Mouse (Mus musculus) fat pad, adult 2 months (tissue): Measurements from ENCODE around the gene Disp1.

Experiments
- DNase-seq: peaks from one replicate; pipeline ENCODE4 v3.0.0-alpha.2; 2011; ENCODE audit warnings: low read depth, low spot score; ENCODE audit errors: extremely low read depth

Gene Disp1

DNA sequence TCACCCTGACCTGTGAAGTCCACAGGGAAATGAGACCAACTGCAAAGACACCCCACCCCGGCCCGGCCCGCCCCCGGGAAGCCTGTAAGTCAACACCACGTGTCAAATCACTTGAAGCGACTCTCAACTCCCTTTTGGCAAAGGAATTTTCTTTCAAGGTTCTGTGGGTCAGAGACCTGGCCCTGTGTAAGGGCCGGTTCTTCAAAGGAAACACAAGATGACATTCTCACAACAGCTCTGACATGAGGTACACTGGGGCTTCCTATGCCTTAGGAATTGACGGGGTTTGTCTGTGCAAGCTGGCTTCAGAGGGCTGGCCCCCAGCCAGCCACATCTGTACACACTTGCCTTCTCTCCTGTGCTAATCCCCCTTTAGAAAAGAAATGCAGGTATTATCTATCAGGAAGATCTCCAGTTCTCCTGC, 56.7 kb downstream of the Disp1 start:
- DNase-seq = no peak

DNA sequence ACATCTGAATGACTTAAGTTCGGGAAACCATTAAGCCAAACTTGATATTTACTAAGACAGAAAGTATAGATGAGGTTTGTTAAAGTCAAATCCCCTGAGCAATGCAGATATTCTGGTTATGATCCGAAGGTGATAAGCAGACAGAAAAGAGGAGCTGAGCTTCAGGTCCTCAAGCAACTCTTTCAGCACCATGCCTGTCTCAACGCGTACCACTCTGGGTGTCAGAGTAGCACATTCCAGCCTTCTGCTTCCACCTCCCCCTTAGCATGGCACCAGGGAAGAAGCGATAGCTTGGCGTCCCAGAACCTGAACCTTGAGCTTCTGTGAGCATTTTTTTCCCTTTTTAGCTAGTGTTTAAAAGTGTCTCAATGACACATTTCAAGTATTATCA, 57.1 kb downstream of the Disp1 start:
- no peak for DNase-seq

DNA sequence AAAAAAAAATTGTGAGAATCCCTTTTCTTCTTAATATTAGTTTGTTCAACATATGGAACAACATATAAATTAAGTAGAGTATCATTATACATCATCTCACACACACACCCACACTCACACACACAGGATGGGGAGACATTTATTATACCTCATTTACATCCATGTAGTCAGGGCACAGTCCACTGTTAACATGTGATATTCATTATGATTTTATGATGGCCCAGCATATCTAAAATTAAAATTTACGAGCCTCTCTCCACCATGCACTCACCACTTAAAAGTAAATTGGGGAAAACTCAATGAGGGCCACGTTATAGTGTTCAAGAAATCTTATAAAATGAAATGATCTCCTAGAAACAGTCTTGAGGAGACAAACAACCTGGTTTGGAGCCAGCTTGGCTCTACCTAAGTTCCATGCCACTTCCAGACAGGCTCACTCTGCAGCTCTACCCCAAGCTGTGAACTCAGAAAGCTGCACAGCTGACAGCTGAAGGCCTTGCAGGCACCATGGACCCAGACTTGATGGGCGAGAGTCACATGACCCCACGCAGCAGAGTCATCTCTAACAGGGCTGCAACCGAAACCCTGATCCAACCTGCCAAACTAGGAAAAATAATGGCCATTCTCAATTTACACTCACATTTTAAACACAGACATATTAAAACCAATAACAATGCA, 57.7 kb downstream of the Disp1 start:
- DNase-seq = no peak

DNA sequence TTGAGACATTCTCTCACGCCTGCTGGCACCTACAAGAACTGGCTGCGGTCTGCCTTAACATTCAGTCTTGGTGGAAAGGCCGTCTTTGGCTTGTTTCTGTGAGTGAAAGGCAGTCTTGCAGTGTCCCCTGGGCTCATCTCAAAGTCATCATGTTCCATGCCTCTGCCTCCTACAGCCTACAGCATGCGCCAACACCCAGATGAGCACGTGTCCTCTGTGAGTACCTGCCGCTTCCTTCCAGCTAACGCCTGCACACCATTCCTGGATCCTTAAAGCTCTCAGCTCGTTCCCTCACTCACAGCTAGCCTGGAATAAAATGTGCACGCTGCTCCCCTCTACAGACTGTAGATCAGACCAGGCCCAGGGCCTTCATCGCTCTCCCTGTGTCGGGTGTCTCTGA, 60.3 kb downstream of the Disp1 start:
- DNase-seq = no peak

DNA sequence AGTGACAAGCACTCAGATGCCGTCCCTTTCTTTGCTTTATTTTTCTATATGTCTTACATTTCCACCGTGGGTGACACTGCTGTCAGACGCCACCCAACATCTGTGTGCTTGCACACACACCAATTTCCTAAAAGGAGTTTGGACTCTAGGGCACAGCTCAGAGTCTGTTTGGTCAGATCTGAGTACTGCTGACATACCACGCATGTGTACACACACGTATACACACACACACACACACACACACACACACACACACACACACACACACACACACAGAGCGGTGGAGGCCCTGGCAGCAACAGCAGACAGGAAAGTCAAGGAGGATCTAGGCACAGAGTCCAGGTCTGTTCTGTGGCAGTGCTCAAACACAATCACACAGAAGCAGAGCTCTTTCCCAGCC, 61.1 kb downstream of the Disp1 start:
- no peak for DNase-seq

DNA sequence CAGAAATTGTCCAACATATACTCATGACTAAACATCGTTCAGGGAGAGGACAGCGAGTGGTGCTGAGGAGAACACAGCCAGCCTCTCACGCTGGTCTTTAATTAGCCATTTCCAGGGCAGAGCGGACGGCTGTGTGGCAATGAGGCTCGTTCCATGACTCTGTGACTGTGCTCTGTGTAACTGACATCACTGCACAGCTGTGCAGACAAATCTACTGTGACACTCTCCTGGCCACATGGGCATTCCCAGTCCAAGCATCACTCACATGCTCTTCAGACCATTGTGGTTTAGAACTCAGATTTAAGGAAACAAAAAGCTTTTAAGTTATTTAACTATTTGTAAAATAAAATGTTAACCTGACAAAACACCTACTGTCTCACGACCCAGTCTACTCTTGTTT, 62.1 kb downstream of the Disp1 start:
- no peak for DNase-seq

DNA sequence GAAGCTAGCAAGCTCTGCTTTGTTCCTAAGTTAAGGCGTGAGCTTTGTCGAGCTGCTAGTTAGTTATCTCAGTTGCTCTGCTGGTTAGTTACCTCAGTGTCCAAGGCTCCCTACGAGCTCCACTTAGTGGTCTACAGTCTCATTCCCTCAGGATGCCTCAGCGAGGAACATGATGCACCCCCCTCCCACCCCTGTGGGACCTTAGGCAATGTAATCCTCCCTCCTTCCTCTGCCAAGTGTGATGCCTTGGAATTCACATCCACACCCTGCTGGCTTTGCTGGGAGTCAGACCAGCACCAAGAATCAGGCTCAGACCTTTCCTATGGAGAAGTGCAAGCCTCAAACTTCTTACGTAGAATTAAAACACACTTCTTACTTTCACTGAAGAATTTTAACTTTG, 65.7 kb downstream of the Disp1 start:
- DNase-seq = no peak

DNA sequence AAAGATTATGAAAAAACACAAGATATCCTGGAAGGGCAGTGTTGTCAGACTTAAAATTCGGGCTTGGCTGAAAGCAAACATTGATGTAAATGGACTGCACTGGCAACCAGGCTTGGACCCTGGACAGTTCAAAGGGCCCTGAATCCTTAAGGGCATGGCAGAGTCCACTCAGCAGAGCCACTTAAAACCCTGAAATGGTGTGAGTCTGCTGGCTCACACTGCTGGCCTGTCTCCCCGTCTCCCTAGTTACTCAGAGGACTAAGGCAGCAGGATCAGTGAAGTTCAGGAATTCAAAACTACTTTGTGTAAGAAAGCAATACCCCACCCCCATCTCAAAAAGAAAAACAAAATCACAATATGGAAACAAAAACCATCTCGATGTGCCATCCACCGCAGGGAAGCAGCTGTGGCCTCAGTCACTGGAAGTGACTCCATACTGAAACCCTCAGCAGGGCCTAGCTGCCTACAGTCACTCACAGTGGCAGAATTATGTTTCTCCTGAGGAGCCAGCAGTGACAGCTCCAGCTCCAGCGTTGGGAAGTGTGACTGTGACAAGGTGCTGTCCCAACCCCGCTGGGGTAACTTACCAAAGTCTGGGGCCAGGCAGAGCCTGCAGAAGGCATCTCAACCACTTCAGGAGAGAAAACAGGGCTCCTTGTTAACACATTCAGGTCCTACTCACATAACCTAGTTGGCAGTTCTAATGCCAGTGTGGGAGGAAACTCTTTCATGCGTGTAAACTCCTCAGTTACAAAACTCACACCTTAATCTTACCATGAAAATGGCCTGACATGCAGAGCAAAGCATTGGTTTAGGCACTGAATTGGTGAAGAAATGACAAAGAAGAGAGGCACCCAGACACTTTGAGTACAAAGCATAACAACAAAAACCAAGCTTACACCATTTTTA, 66.8 kb downstream of the Disp1 start:
- no peak for DNase-seq

DNA sequence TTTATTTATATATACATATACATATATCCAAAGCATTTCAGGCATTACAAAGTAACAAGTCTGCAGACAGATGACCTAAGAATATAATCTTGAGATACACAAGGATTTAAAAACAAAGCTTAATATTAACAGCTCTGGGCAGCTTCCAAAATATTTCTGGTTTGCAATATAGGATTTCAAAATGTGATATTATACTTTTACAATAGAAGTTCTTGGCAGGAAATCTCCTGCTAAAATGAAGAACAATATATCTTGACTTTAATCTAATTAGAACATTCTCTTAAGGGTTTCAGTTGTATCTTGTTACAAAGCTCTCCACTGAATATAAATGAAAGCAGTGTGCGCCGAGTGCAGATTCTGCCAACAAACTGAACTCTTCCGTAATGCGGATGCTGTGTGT, 68.0 kb downstream of the Disp1 start:
- no peak for DNase-seq

DNA sequence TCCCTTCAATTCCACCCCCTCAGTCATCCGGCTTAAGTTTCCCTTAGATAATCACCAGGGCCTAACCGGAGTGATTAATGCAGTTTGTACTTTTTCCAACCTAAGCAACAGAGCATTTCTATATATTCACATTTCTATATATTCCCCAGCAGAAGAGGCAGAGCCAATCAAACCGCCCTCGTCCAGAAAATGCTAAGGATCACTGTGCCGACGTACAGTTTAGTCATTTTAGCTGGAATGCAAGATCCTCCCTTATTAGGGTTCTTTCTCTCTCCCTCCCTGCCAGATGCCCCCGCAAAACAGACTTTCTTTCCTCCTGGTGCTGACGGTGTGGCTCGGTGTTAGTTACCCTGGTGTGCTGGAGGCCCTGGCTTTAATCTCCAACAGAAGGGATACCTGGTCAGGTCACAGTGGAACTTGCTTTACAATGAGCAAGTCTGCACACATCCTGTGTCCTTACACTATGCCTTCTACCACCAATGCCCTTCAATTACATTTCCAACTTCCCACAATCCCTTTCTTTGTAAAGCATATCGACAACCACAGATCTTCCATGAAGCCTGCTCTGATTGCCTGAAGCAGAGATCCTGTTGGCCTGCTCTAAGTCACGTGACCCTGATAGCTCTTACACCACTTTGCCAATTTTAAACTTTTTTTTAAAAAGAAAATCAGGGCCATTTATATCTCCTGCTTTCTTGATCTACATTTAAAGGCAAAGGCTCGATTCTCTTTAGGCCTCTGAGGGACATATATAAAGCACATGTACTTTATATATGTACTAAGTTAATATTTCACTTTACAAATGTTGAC, 69.6 kb downstream of the Disp1 start:
- DNase-seq = no peak

DNA sequence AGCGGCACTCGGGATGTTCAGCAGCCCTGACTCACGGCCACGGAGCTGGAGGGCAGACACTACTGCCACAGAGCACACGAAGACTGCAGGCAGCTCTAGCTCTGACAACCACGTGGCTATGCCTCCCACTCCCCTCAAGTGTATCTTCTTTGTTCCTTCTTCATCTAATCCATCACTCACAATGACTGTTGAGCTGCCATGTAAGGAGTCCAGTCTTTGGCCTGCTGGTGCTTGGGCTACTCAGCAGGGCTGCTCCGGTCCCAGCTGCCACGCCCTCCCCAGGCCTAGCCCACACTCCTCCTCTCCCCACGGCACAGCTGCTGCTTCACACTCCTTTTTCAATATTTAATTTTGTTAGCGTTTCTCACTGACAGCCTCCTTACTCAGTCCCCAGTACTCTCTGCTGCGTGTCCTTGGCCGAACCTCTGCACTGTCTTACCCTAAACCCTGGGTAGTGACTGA, 70.9 kb downstream of the Disp1 start:
- no peak for DNase-seq

DNA sequence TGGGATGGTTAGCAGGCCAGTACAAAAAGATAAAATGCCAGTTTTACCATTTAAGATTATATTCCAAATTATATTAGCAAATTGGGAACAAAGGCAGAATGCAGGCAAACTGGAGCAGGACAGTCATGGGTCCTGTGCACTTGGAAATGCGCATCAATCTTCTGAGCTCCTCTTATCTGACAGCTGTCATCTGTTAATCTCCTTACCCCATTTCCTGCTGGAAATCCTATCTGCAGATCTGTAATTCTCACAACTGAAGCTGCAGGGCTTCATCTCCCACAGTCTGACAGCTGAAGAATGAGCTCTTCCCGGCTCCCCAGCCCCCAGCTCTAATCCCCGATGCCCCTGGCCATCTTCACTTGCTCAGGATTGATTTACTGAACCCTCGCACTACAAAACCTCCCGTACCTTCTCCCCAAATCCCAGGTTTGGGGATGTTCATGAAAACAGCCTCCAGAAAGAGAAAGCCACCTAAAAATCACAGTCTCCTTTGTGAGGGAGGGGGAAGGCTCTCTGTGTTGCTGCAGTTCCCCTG, 71.7 kb downstream of the Disp1 start:
- DNase-seq = no peak

DNA sequence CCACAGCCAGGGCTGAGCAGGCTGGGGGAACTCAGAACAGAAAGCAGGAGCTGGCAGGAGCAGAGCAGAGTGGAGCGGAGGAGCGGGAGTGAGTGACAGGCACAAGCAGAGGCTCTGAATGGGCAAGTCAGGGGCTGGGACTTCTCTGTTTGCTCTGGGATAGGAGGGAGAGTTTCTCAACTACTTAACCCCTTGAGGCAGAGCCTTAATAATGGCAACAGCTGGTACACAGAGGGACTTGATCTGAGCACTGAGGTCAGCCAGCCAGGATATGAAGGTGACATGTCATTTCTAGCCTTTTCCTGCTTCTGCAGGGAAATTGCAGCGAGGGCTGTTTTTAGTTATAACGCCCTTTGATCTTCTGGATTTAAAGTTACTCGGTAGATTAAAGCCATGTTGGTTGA, 73.9 kb downstream of the Disp1 start:
- DNase-seq = no peak

DNA sequence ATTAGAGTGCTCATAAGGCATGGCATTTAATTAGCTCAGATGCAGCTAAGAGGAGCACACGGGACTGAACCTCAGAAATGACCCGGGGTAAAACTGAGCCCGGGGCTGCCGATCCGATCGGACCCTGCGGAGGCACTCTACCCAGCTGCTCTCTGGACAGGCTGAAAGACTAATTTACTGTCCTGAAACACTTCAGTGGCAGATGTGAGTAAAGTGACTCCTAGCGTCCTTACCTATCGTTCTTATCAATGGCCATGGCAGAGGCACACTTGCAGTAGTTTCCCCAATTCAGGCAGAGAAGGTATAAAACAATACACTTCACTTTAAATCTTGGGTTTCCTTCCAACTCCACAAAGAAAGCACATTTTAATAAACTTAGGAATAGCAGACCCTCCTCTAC, 74.5 kb downstream of the Disp1 start:
- DNase-seq = no peak

DNA sequence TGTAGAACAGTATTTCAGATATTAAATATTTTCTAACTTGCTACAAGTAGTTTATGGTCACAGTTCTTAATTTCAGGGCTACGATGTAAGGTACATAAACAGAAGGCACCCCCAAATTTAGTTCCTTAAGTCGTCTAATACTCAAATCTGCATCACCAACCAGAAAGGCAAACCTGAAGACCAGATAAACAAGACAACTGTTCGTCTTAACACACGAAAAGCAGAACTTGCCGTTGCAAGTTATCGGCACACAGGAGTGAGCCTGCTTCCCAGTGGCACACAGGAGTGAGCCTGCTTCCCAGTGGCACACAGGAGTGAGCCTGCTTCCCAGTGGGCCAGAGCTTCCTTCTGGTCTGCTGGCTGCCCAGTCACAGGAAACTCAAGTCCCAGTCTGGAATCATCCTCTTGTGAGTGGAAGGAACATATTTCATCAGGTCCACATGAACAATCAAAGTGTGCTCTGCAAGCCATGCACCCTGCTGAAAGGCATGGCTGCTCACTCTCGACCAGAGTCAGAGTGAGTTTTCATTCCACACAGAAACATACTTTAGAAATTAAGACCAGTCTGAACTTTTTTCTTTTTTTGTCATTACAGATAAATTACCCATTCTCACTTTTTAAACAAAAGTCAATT, 75.1 kb downstream of the Disp1 start:
- DNase-seq = no peak

DNA sequence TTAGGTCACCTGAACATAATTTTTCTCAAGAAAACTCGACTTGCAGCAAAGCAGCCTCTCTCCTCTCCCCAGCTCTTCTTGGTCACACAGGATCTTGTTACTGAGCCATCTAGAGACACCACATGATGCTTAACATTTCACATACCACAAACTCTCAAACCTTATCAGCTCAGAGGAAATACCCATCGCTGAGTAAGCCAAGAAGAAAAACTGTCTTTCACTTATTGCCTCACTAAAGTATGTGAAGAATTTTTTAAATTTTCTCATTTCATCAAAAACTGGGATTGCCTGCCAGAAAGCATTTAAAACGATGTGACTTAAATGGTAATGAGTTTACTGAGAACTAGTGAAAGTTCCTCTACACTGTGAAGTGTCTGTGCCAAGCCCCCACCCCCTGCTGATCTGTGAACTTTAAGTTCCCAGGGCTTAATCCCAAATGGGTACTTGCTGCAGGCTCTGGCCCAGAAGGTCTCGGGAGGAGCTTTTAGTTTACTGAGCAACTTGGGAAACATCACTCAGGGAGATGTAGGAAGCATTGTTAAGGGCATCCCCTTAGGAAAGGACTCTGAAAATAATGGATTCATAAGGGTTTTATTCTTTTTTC, 76.6 kb downstream of the Disp1 start:
- DNase-seq = no peak

DNA sequence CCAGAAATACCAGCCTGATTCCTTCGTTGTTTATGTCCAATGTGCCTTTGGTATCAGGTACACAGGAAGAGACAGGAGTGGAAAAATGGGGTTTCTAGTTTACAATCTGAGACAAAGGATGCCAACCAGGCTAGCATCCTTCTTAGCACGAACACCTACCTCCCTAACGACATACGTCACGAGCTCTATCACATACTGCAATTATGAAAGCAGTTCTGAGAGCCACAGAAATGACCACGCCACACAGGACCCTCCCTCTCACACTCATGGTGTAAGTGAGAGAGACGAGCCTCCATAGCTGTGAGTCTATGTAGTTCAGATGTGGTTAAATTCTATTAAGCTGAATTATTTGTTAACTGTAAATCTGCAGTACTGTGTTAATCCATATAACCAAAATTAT, 78.1 kb downstream of the Disp1 start:
- DNase-seq = no peak

DNA sequence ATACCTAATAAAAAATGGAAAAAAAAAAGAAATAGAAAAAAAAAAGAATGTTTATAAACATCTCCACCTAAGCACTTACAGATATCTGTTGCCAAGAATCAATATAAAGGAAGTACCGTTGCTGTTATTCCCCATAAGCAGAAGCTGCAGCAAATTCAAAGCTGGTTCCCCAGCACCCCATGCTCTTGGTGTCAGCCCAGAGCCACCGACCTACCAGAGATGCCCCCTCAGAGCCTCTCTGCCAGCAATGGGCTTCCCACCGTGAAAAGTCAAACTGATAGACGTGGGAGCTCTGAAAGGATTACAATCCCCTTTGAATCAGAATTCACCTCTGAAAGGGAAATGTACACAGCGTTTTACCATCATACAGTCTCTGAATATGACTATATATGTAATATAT, 78.8 kb downstream of the Disp1 start:
- DNase-seq = no peak

DNA sequence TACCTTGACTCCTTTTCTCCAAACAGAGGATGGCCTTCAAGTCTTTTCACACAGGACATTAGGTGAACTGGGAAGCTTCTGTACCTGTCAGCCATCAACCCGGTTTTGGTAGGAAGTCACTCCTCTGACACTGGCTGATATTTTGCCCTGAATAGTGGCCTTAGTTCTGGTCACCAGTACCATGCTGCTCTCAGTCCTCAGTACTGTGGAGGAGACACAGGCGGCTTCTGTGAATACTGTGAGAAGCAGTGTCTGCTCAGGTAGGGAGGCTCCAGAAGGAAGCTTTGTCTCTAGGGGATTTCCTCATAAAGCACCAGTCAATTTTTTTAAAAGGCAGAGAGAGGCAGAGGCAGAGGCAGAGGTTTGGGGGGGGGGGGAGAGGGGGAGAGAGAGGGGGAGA, 80.0 kb downstream of the Disp1 start:
- no peak for DNase-seq

DNA sequence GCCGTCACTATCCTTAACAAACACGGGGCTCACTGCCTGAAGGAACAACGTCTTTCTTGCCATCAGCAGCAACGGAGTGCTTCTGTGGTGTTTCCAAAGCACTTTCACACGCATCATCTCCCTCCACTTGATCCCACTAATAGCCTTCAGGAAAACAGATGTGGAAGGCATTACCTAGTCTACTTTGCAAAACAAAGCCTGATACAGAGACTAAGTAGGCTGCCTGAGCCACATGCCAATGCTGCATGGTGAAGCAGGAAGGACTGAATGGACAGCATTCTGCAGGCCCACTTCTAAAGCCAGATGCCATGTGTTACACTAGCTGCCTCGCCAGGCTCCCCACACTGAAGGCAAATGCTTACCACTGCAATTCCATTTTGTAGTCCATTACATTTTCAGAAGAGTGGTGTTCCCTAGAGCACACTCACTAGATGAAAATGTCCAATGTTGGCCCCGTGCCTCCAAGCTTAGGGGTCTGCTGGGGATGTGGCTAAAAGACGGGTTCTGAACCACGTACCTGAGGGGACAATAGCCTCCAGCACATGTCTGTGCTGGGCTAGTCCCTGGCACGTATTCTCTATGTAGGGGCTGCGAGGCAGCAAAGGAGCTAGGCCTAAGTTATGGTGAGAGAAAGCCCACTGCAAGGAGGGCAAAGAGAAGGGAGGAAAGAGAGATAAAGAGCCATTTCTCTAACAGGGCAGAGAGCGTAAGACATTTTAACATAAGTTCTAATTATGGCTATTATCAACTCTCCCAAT, 80.6 kb downstream of the Disp1 start:
- DNase-seq = no peak
